Mouse (Mus musculus) G1E (cell line): ENCODE results near the gene Prkcb. TPM values are rescaled to one million over a fixed set of nuclear protein-coding genes. Genes with fewer than 3 reads are reported as not detected.

Experiments used
- ATAC-seq: 2 replicates; pipeline ENCODE4 v1.8.0; 2016; ENCODE audit warnings: mild to moderate bottlenecking; ENCODE audit not compliant: insufficient number of reproducible peaks, poor library complexity, low FRiP score, severe bottlenecking; ENCODE audit errors: extremely low read depth
- DNase-seq: peaks from one replicate; pipeline ENCODE4 v3.0.0; 2012; ENCODE audit warnings: low spot score
- H3K27me3 ChIP-seq: 2 replicates; pipeline ENCODE4 v1.6.1; 2012; ENCODE audit warnings: mild to moderate bottlenecking, low read length, inconsistent platforms; ENCODE audit not compliant: insufficient read depth
- H3K36me3 ChIP-seq: replicated peaks from 2 replicates; pipeline ENCODE3; 2012; ENCODE audit warnings: mild to moderate bottlenecking, inconsistent platforms
- H3K4me1 ChIP-seq: 2 replicates; pipeline ENCODE4 v1.6.1; 2012; ENCODE audit warnings: low read depth, low read length, inconsistent platforms, mixed read lengths; ENCODE audit not compliant: insufficient read depth
- H3K4me3 ChIP-seq: 2 replicates; pipeline ENCODE4 v1.5.1; 2012; ENCODE audit warnings: low read depth, mild to moderate bottlenecking, inconsistent platforms, low read length, moderate library complexity, mixed read lengths
- H3K9me3 ChIP-seq: replicated peaks from 2 replicates; pipeline ENCODE4 v1.6.1; 2012; ENCODE audit warnings: inconsistent platforms
- CTCF ChIP-seq: IDR thresholded peaks from 2 replicates; pipeline ENCODE4 v1.5.1; 2012; ENCODE audit warnings: low read depth, low read length, inconsistent platforms, mixed read lengths
- GATA1 ChIP-seq: IDR thresholded peaks from 2 replicates; pipeline ENCODE4 v1.6.1; 2012; ENCODE audit warnings: borderline replicate concordance, low read length, inconsistent platforms, mixed read lengths
- GATA2 ChIP-seq: IDR thresholded peaks from 2 replicates; pipeline ENCODE4 v1.6.1; 2012; ENCODE audit warnings: low read depth, low read length, inconsistent platforms, borderline replicate concordance
- POLR2AphosphoS5 ChIP-seq: IDR thresholded peaks from 2 replicates; pipeline ENCODE4 v1.6.1; 2012; ENCODE audit warnings: low read depth, low read length, inconsistent platforms; ENCODE audit not compliant: insufficient replicate concordance
- TAL1 ChIP-seq: conservative IDR thresholded peaks from 2 replicates; pipeline ENCODE4 v1.6.1; 2012; ENCODE audit warnings: low read depth, low read length, inconsistent platforms, mixed read lengths
- polyA plus RNA-seq: library from polyadenylated mRNA; stranded (reverse); fragments of >175 nt; gene quantifications from 2 replicates; pipeline ENCODE4 v1.2.3, GENCODE M21; 2012
- total RNA-seq, 2 experiments: library from RNA; stranded (forward) in 1 of 2; stranded (reverse) in 1 of 2; fragments of 200-1000 nt in 1 of 2; fragments of >200 nt in 1 of 2; fragmentation: Nextera tagmentation in 1 of 2; gene quantifications; 2 replicates each; pipeline ENCODE4 v1.2.3; 2014 to 2017

Gene Prkcb
- total and polyA plus RNA-seq, 3 experiments, result 0.55 TPM; not detected in 2

GRCm38 (mm10) chr7:122562586-122562985 is 274.0 kb downstream of the Prkcb start:
- H3K4me3 ChIP-seq, result no peak overlapping the region
- TF ChIP-seq CTCF, result no peak
- no peak for TF ChIP-seq TAL1
- no peak for TF ChIP-seq POLR2AphosphoS5
- no peak for TF ChIP-seq GATA1
- no peak for TF ChIP-seq GATA2
- ATAC-seq, result no peak
- H3K9me3 ChIP-seq, result peaks cover 64% of the 10 kb centered on the region
- no peaks in the 10 kb centered on the region for H3K36me3 ChIP-seq
- no peaks in the 10 kb centered on the region for H3K27me3 ChIP-seq
- H3K4me1 ChIP-seq, result no peaks in the 10 kb centered on the region
- DNase-seq, result no peak

- ATAC-seq, result no peak
- TF ChIP-seq TAL1, result no peak
- TF ChIP-seq CTCF, result no peak
- no peak for TF ChIP-seq GATA2
- no peak for TF ChIP-seq GATA1
- H3K36me3 ChIP-seq, result no peaks in the 10 kb centered on the region
Measured at GRCm38 (mm10) chr7:122565371-122565770, 276.8 kb downstream of the Prkcb start.

GRCm38 (mm10) chr7:122566011-122566410 is 277.5 kb downstream of the Prkcb start:
- ATAC-seq (no peak), DNase-seq (no peak)
- no peaks in the 10 kb centered on the region for H3K27me3 ChIP-seq
- H3K9me3 ChIP-seq, result peaks cover 78% of the 10 kb centered on the region
- no peak overlapping the region for H3K4me3 ChIP-seq
- TF ChIP-seq GATA2 (no peak), GATA1 (no peak), CTCF (no peak), POLR2AphosphoS5 (no peak), TAL1 (no peak)
- no peaks in the 10 kb centered on the region for H3K36me3 ChIP-seq
- H3K4me1 ChIP-seq, result no peaks in the 10 kb centered on the region

More at GRCm38 (mm10) chr7:122565371-122565770, 276.8 kb downstream of the Prkcb start:
- DNase-seq, result no peak
- no peak overlapping the region for H3K4me3 ChIP-seq
- H3K4me1 ChIP-seq, result no peaks in the 10 kb centered on the region
- H3K27me3 ChIP-seq, result no peaks in the 10 kb centered on the region
- H3K9me3 ChIP-seq, result peaks cover 76% of the 10 kb centered on the region

GRCm38 (mm10) chr7:122568787-122569186 is 280.2 kb downstream of the Prkcb start:
- Histone ChIP-seq H3K27me3 (no peaks in the 10 kb centered on the region), H3K9me3 (peaks cover 68% of the 10 kb centered on the region), H3K36me3 (no peaks in the 10 kb centered on the region), H3K4me1 (no peaks in the 10 kb centered on the region), H3K4me3 (no peak overlapping the region)
- no peak for ATAC-seq
- DNase-seq, result no peak
- TF ChIP-seq GATA1 (no peak), POLR2AphosphoS5 (no peak), CTCF (no peak), GATA2 (no peak), TAL1 (no peak)

- Histone ChIP-seq H3K36me3 (no peaks in the 10 kb centered on the region), H3K9me3 (peaks cover 71% of the 10 kb centered on the region)
- no peak for DNase-seq
Measured at GRCm38 (mm10) chr7:122570407-122570806, 281.9 kb downstream of the Prkcb start.

GRCm38 (mm10) chr7:122573101-122573635 is 284.6 kb downstream of the Prkcb start:
- Histone ChIP-seq H3K36me3 (no peaks in the 10 kb centered on the region), H3K9me3 (peaks cover 63% of the 10 kb centered on the region), H3K4me1 (no peaks in the 10 kb centered on the region), H3K27me3 (no peaks in the 10 kb centered on the region), H3K4me3 (no peak overlapping the region)
- ATAC-seq (no peak), DNase-seq (no peak)
- TF ChIP-seq CTCF, result no peak
- no peak for TF ChIP-seq GATA2
- no peak for TF ChIP-seq TAL1
- TF ChIP-seq POLR2AphosphoS5, result no peak
- no peak for TF ChIP-seq GATA1

More at GRCm38 (mm10) chr7:122570407-122570806, 281.9 kb downstream of the Prkcb start:
- H3K4me1 ChIP-seq, result no peaks in the 10 kb centered on the region
- TF ChIP-seq GATA1, result no peak
- no peak for TF ChIP-seq POLR2AphosphoS5
- TF ChIP-seq GATA2, result no peak
- TF ChIP-seq CTCF, result no peak
- TF ChIP-seq TAL1, result no peak
- H3K27me3 ChIP-seq, result no peaks in the 10 kb centered on the region
- H3K4me3 ChIP-seq, result no peak overlapping the region
- no peak for ATAC-seq

- DNase-seq (no peak), ATAC-seq (no peak)
- no peaks in the 10 kb centered on the region for H3K36me3 ChIP-seq
- TF ChIP-seq POLR2AphosphoS5, result no peak
- TF ChIP-seq GATA1, result no peak
- TF ChIP-seq GATA2, result no peak
- TF ChIP-seq TAL1, result no peak
- TF ChIP-seq CTCF, result no peak
- no peak overlapping the region for H3K4me3 ChIP-seq
- H3K9me3 ChIP-seq, result peaks cover 59% of the 10 kb centered on the region
- H3K27me3 ChIP-seq, result no peaks in the 10 kb centered on the region
- H3K4me1 ChIP-seq, result no peaks in the 10 kb centered on the region
Measured at GRCm38 (mm10) chr7:122574418-122574817, 285.9 kb downstream of the Prkcb start.
